Mouse (Mus musculus) erythroblast, embryonic 14.5 days (primary cell): Measurements from ENCODE around the gene Jmjd8.

Experiments used
- GATA1 ChIP-seq: IDR thresholded peaks from 2 replicates; pipeline ENCODE4 v1.6.1; 2012; ENCODE audit warnings: low read length, inconsistent platforms, mixed read lengths
- TAL1 ChIP-seq: IDR thresholded peaks from 3 replicates; pipeline ENCODE4 v1.6.1; 2012; ENCODE audit warnings: low read length, inconsistent platforms, mixed read lengths

- TF ChIP-seq TAL1: no peak
- TF ChIP-seq GATA1: no peak
These were observed 34.5 kb upstream of the Jmjd8 start for GRCm38 (mm10) chr17:25794197-25794596.
